Mouse (Mus musculus) ES-E14 (cell line): ENCODE data around the gene Gpr146. TPM values are rescaled to one million over a fixed set of nuclear protein-coding genes. Genes with fewer than 3 reads are reported as not detected.

Experiments
- DNase-seq: peaks from one replicate; pipeline ENCODE4 v3.0.0-alpha.2; 2013; ENCODE audit warnings: low read depth, low spot score
- H3K27ac ChIP-seq: 2 replicates; pipeline ENCODE4 v1.5.1; 2012; ENCODE audit warnings: low read depth, mild to moderate bottlenecking, low read length, moderate library complexity, mixed read lengths; ENCODE audit not compliant: poor library complexity, insufficient read depth, severe bottlenecking
- H3K36me3 ChIP-seq: 2 replicates; pipeline ENCODE4 v1.6.1; 2012; ENCODE audit warnings: mild to moderate bottlenecking, low read length, moderate library complexity, mixed read lengths; ENCODE audit not compliant: control insufficient read depth, poor library complexity, insufficient read depth, severe bottlenecking
- H3K4me1 ChIP-seq, 2 experiments: fragments of 150-350 bp in 1 of 2; sonication (generic) in 1 of 2; 2 replicates each; pipeline ENCODE4 v1.6.1; 2012; ENCODE audit warnings: low read length in 2 of 2, mild to moderate bottlenecking in 1 of 2, mixed read lengths in 1 of 2; ENCODE audit not compliant: control insufficient read depth in 2 of 2, insufficient read depth in 2 of 2, poor library complexity in 1 of 2
- H3K4me3 ChIP-seq, 2 experiments: fragments of 150-350 bp in 1 of 2; sonication (generic) in 1 of 2; 2 replicates each; pipeline ENCODE4 v1.5.1; 2012; ENCODE audit warnings: low read length in 2 of 2, low read depth in 1 of 2, mild to moderate bottlenecking in 1 of 2, mixed read lengths in 1 of 2; ENCODE audit not compliant: insufficient read depth in 1 of 2, poor library complexity in 1 of 2, severe bottlenecking in 1 of 2
- H3K9ac ChIP-seq: 2 replicates; pipeline ENCODE4 v1.6.1; 2012; ENCODE audit warnings: low read depth, mild to moderate bottlenecking, low read length, mixed read lengths; ENCODE audit not compliant: poor library complexity, insufficient read depth, severe bottlenecking
- H3K9me3 ChIP-seq: fragments of 150-350 bp; sonication (generic); 2 replicates; pipeline ENCODE4 v1.6.1; 2012; ENCODE audit warnings: low read depth, mild to moderate bottlenecking, low read length; ENCODE audit not compliant: control insufficient read depth, insufficient read depth
- CHD2 ChIP-seq: IDR thresholded peaks from 2 replicates; pipeline ENCODE4 v1.6.1; 2014; ENCODE audit warnings: mild to moderate bottlenecking, low read depth, low read length, inconsistent platforms
- HCFC1 ChIP-seq: IDR thresholded peaks from 2 replicates; pipeline ENCODE4 v1.6.1; 2012; ENCODE audit warnings: low read length, inconsistent platforms, borderline replicate concordance; ENCODE audit not compliant: insufficient read depth
- MAFK ChIP-seq: IDR thresholded peaks from 2 replicates; pipeline ENCODE4 v1.6.1; 2014; ENCODE audit warnings: mild to moderate bottlenecking, low read depth, low read length, inconsistent platforms; ENCODE audit not compliant: insufficient read depth
- ZC3H11A ChIP-seq: IDR thresholded peaks from 2 replicates; pipeline ENCODE4 v1.6.1; 2012; ENCODE audit warnings: low read depth, mild to moderate bottlenecking, inconsistent platforms, low read length, borderline replicate concordance
- ZNF384 ChIP-seq: IDR thresholded peaks from 2 replicates; pipeline ENCODE4 v1.6.1; 2012; ENCODE audit warnings: low read depth, low read length, inconsistent platforms
- in situ Hi-C, 2 experiments: fragments of 600-800 bp; cut with MboI; formaldehyde crosslinking; loops; one replicate each; pipeline ENCODE4 v1.15.1; 2025; ENCODE audit warnings: low sequenced_read_pairs in 2 of 2, inconsistent platforms in 1 of 2; ENCODE audit not compliant: unreplicated experiment in 2 of 2
- total RNA-seq: library from RNA; depleted of rRNA; stranded (reverse); fragments of 300-350 nt; gene quantifications from 2 replicates; pipeline ENCODE4 v1.2.3, GENCODE M21; 2012

The Gpr146 gene
- total RNA-seq, 1 experiment = 1.1 TPM

GRCm38 (mm10) chr5:139409412-139409811 is 31.9 kb downstream of the Gpr146 start:
- H3K4me1 ChIP-seq = peaks cover 0 to 2% of the 10 kb centered on the region in 2 experiments; a peak in 1 of 4 replicates
- in situ Hi-C loops = no loop called here

DNA sequence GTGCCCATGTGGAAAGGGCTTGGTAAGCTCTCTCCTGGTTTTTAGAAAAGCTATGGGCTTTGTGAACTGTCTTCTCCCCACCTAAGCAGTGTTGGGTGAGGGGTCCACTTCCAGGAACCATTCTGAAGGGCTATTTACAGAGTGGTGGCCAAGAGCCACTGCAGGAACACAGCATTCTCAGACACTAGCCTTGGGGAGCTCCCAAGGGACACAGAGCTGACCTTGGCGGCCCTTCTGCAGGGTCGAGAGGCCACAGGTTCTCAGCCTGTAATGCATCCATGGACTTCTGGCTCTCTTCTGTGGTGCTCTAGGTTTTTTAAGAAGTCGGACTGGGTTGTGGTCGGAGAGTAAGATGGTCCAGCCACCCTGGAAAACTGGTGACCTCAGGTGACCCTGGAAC is 32.6 kb downstream of the Gpr146 start:
- DNase-seq = no peak

More at GRCm38 (mm10) chr5:139409412-139409811, 31.9 kb downstream of the Gpr146 start:
- Histone ChIP-seq H3K9ac (no peak overlapping the region), H3K9me3 (no peaks in the 10 kb centered on the region), H3K36me3 (peaks cover 9% of the 10 kb centered on the region; the same call in 1 of the 2 replicates), H3K27ac (no peak overlapping the region), H3K4me3 (no peak overlapping the region)
- no peak for DNase-seq
- TF ChIP-seq ZNF384 = no peak
- TF ChIP-seq HCFC1 = no peak
- TF ChIP-seq ZC3H11A = no peak
- TF ChIP-seq CHD2 = no peak
- TF ChIP-seq MAFK = no peak

GRCm38 (mm10) chr5:139411117-139411516 is 33.6 kb downstream of the Gpr146 start:
- no peak for TF ChIP-seq HCFC1
- no peak for TF ChIP-seq ZC3H11A
- no peak for TF ChIP-seq CHD2
- TF ChIP-seq ZNF384 = no peak
- no peak for TF ChIP-seq MAFK
- no peak overlapping the region for H3K4me3 ChIP-seq
- no peak overlapping the region for H3K9ac ChIP-seq
- no peak for DNase-seq
- peaks cover 16% of the 10 kb centered on the region for H3K36me3 ChIP-seq
- in situ Hi-C loops = no loop called here
- no peaks in the 10 kb centered on the region for H3K9me3 ChIP-seq
- H3K4me1 ChIP-seq = no peaks in the 10 kb centered on the region
- no peak overlapping the region for H3K27ac ChIP-seq

More for the DNA sequence above, 32.6 kb downstream of the Gpr146 start:
- Histone ChIP-seq H3K27ac (no peak overlapping the region), H3K9me3 (no peaks in the 10 kb centered on the region), H3K4me1 (peaks cover 0 to 2% of the 10 kb centered on the region in 2 experiments; a peak in 1 of 4 replicates), H3K4me3 (no peak overlapping the region), H3K36me3 (peaks cover 16% of the 10 kb centered on the region), H3K9ac (no peak overlapping the region)
- in situ Hi-C loops = no loop called here
- TF ChIP-seq ZNF384 = no peak
- no peak for TF ChIP-seq ZC3H11A
- no peak for TF ChIP-seq CHD2
- TF ChIP-seq MAFK = no peak
- no peak for TF ChIP-seq HCFC1

GRCm38 (mm10) chr5:139411665-139412314 is 34.3 kb downstream of the Gpr146 start:
- H3K36me3 ChIP-seq = peaks cover 16% of the 10 kb centered on the region
- DNase-seq = no peak
- H3K9me3 ChIP-seq = no peaks in the 10 kb centered on the region
- H3K4me1 ChIP-seq = no peaks in the 10 kb centered on the region
- H3K9ac ChIP-seq = no peak overlapping the region
- no peak overlapping the region for H3K27ac ChIP-seq
- H3K4me3 ChIP-seq = no peak overlapping the region
- in situ Hi-C loops = no loop called here
- TF ChIP-seq ZNF384 (no peak), CHD2 (no peak), ZC3H11A (no peak), MAFK (no peak), HCFC1 (no peak)
